Mouse (Mus musculus) embryonic facial prominence, embryonic 15.5 days (tissue): ENCODE measurements at regions not wholly inside any gene's neighbourhood (a gene's known extent, or its start where the extent isn't known, plus 50 kb on each side); places are given as distances from the start of the nearest gene placed in this dataset.

ENCODE experiments used
- ATAC-seq: fragments of 200-750 bp; cut with Nextera tagmentation; 2 replicates; pipeline ENCODE4 v1.8.0; 2017; ENCODE audit warnings: low read depth, moderate TSS enrichment; ENCODE audit not compliant: insufficient number of reproducible peaks, low FRiP score, low TSS enrichment
- H3K27ac ChIP-seq: fragments of 300-500 bp; sonication (generic); replicated peaks from 2 replicates; pipeline ENCODE4 v1.5.1; 2015; ENCODE audit warnings: mild to moderate bottlenecking, inconsistent platforms
- H3K27me3 ChIP-seq: fragments of 300-500 bp; sonication (generic); 2 replicates; pipeline ENCODE4 v1.6.1; 2015; ENCODE audit warnings: inconsistent platforms
- H3K36me3 ChIP-seq: fragments of 300-500 bp; sonication (generic); 2 replicates; pipeline ENCODE4 v1.6.1; 2015; ENCODE audit warnings: mild to moderate bottlenecking, inconsistent platforms
- H3K4me1 ChIP-seq: fragments of 300-500 bp; sonication (generic); 2 replicates; pipeline ENCODE4 v1.6.1; 2015; ENCODE audit warnings: inconsistent platforms
- H3K4me2 ChIP-seq: fragments of 300-500 bp; sonication (generic); replicated peaks from 2 replicates; pipeline ENCODE4 v1.6.1; 2015; ENCODE audit warnings: mild to moderate bottlenecking, inconsistent platforms
- H3K4me3 ChIP-seq: fragments of 300-500 bp; sonication (generic); replicated peaks from 2 replicates; pipeline ENCODE4 v1.5.1; 2015; ENCODE audit warnings: mild to moderate bottlenecking, inconsistent platforms
- H3K9ac ChIP-seq: fragments of 300-500 bp; sonication (generic); 2 replicates; pipeline ENCODE4 v1.6.1; 2015; ENCODE audit warnings: inconsistent platforms
- H3K9me3 ChIP-seq: fragments of 300-500 bp; sonication (generic); replicated peaks from 2 replicates; pipeline ENCODE4 v1.6.1; 2016; ENCODE audit warnings: inconsistent platforms
- WGBS: fragments of 180-500 bp; shearing (Covaris S2); methylation state at CpG from one replicate; pipeline ENCODE4 v1.1.7; 2015; 5-methylcytosine and 5-hydroxymethylcytosine counted together

DNA sequence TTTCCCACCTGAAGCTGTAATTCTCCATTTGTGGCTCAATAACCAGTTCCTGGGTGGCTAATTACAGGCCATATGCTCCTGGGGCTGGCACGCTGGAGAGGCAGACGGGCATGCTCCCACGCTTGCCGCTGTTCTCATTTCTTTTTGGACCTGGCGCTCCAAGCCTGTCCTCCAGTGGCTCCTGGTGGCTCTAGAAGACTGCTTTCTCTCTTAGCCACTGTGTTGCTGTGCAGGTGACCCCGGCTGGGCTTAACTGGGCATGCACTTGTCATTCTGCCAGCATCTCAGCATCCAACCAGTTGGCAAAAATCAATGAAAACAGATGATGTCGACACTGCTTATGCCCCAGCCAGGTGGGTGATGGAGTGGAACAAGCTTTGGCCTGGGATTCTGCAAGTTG lies 1944.6 kb upstream of the Lrrc6 start:
- 88% methylated on average over 7 of the region's 7 CpGs for WGBS
- ATAC-seq: no peak
- Histone ChIP-seq H3K9ac (no peak overlapping the region), H3K4me3 (no peak overlapping the region), H3K4me1 (no peaks in the 10 kb centered on the region), H3K36me3 (no peaks in the 10 kb centered on the region), H3K27ac (no peak overlapping the region), H3K27me3 (no peaks in the 10 kb centered on the region), H3K9me3 (no peaks in the 10 kb centered on the region), H3K4me2 (no peak overlapping the region)

DNA sequence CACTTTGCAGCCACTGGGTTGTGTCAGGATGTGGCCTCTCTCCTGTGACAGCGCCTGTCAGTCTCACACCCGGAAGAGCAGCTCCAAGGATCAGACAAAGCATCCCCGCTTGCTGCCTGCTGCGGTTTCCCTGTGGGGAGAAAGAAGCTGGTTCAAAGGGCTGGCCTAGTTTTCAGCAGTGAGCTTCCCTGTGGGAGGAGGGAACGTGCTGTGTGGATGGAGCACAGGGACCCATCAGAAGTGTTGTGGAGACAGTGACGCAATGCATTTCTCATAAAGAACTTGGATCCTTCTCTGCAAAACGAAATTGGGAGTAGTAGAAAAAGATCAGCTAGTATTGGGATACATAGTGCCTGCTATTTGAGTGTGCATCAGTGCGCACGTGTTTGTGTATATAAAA lies 1939.9 kb upstream of the Lrrc6 start:
- Histone ChIP-seq H3K4me1 (no peaks in the 10 kb centered on the region), H3K9me3 (no peaks in the 10 kb centered on the region), H3K27ac (no peak overlapping the region), H3K4me3 (no peak overlapping the region), H3K9ac (no peak overlapping the region), H3K4me2 (no peak overlapping the region), H3K36me3 (no peaks in the 10 kb centered on the region), H3K27me3 (no peaks in the 10 kb centered on the region)
- no peak for ATAC-seq
- WGBS: 53% methylated on average over 9 of the region's 9 CpGs

DNA sequence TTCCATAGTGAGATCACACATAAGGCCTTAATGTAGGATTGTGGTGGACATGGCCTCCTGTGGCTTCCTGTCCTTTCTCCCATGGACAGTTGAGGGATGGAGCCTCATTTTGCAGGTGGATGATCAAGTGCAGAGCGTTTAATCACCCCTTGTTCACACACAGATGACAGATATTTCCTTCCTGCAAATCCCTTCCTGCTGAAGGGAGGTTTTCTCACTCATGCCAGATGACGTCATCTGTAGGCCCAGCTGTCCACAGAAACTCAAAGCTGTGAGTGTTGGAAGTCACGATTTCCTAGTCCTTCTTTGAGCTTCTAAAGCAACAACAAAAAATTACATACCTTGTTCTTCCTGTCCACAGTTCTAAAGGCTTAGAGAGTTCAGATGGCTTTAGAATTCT lies 1935.3 kb upstream of the Lrrc6 start:
- H3K9me3 ChIP-seq: no peaks in the 10 kb centered on the region
- no peaks in the 10 kb centered on the region for H3K27me3 ChIP-seq
- H3K27ac ChIP-seq: no peak overlapping the region
- no peak overlapping the region for H3K9ac ChIP-seq
- H3K36me3 ChIP-seq: no peaks in the 10 kb centered on the region
- no peaks in the 10 kb centered on the region for H3K4me1 ChIP-seq
- 49% methylated on average over 3 of the region's 3 CpGs for WGBS
- H3K4me3 ChIP-seq: no peak overlapping the region
- no peak overlapping the region for H3K4me2 ChIP-seq
- no peak for ATAC-seq

GRCm38 (mm10) chr15:68431251-68431650 lies 1930.5 kb upstream of the Lrrc6 start:
- ATAC-seq: no peak
- WGBS: 60% methylated on average over 2 of the region's 2 CpGs

DNA sequence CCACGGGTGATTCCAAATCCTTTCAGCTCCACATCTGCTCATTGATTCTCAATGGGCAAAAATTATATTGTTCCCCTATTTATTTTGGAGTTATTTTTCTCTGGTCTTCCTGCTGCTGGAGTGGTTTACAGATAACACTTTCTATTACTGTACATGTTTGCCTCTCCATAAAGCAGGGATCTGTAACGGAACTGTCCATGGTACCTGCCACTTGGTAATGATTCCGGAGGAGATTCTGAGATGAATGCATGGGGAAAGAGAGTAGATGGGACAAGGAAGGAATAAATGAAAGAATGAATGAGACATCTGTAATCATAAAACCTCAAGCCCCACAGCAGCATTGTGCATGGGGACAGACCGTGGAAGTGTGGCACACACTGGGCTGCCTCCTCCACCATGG lies 1929.8 kb upstream of the Lrrc6 start:
- no peak overlapping the region for H3K27ac ChIP-seq
- H3K9me3 ChIP-seq: no peaks in the 10 kb centered on the region
- no peak overlapping the region for H3K4me3 ChIP-seq
- WGBS: 66% methylated on average over 4 of the region's 4 CpGs
- H3K36me3 ChIP-seq: no peaks in the 10 kb centered on the region
- ATAC-seq: no peak
- H3K4me1 ChIP-seq: no peaks in the 10 kb centered on the region
- no peak overlapping the region for H3K4me2 ChIP-seq
- no peaks in the 10 kb centered on the region for H3K27me3 ChIP-seq
- no peak overlapping the region for H3K9ac ChIP-seq

More at GRCm38 (mm10) chr15:68431251-68431650, 1930.5 kb upstream of the Lrrc6 start:
- Histone ChIP-seq H3K4me3 (no peak overlapping the region), H3K36me3 (no peaks in the 10 kb centered on the region), H3K9ac (no peak overlapping the region), H3K27ac (no peak overlapping the region), H3K4me1 (no peaks in the 10 kb centered on the region), H3K9me3 (no peaks in the 10 kb centered on the region), H3K27me3 (no peaks in the 10 kb centered on the region), H3K4me2 (no peak overlapping the region)

- Histone ChIP-seq H3K4me1 (no peaks in the 10 kb centered on the region), H3K4me2 (no peak overlapping the region), H3K9me3 (no peaks in the 10 kb centered on the region), H3K27ac (no peak overlapping the region), H3K4me3 (no peak overlapping the region), H3K36me3 (no peaks in the 10 kb centered on the region), H3K27me3 (no peaks in the 10 kb centered on the region), H3K9ac (no peak overlapping the region)
- ATAC-seq: no peak
- WGBS: 13% methylated on average over 6 of the region's 6 CpGs
Measured at GRCm38 (mm10) chr15:68428444-68429228, 1927.9 kb upstream of the Lrrc6 start.

GRCm38 (mm10) chr15:68417142-68417541 lies 1916.4 kb upstream of the Lrrc6 start:
- no peak overlapping the region for H3K9ac ChIP-seq
- no peaks in the 10 kb centered on the region for H3K9me3 ChIP-seq
- H3K4me3 ChIP-seq: no peak overlapping the region
- no peak overlapping the region for H3K27ac ChIP-seq
- ATAC-seq: no peak
- no peak overlapping the region for H3K4me2 ChIP-seq
- no peaks in the 10 kb centered on the region for H3K4me1 ChIP-seq
- H3K36me3 ChIP-seq: no peaks in the 10 kb centered on the region
- H3K27me3 ChIP-seq: no peaks in the 10 kb centered on the region
- 15% methylated on average over 1 of the region's 1 CpGs for WGBS

DNA sequence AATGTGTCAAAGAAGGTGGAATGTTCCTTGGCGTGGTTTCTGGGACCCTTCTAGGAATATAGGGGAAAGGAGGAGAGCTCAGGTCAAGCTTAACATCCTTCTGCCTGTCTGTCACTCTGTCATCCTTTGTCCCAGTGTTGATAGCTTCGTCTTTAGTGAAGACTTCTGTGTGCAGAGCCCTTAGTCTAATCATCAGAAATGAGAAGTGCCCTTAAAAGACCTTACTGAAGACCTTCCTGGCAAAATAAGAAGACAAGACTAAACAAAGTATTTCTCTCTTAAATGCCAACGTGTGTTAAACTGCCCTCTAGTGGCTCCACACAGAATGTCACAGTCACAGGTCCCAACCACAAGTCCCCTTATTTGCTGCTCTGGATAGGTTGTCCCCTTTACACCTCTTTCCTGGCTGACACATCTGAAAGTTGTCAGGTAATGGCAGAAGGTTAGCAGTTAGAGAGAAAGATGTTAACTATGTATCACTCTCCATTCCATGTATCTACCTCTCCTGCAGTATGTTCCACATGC lies 1914.8 kb upstream of the Lrrc6 start:
- 23% methylated on average over 3 of the region's 3 CpGs for WGBS
- Histone ChIP-seq H3K4me3 (no peak overlapping the region), H3K27me3 (no peaks in the 10 kb centered on the region), H3K9me3 (no peaks in the 10 kb centered on the region), H3K4me1 (no peaks in the 10 kb centered on the region), H3K9ac (no peak overlapping the region), H3K27ac (no peak overlapping the region), H3K36me3 (no peaks in the 10 kb centered on the region), H3K4me2 (no peak overlapping the region)
- no peak for ATAC-seq

GRCm38 (mm10) chr15:68414047-68414446 lies 1913.3 kb upstream of the Lrrc6 start:
- H3K36me3 ChIP-seq: no peaks in the 10 kb centered on the region
- H3K4me3 ChIP-seq: no peak overlapping the region
- ATAC-seq: no peak
- no peaks in the 10 kb centered on the region for H3K9me3 ChIP-seq
- 53% methylated on average over 4 of the region's 4 CpGs for WGBS
- H3K9ac ChIP-seq: no peak overlapping the region
- no peak overlapping the region for H3K4me2 ChIP-seq
- H3K27me3 ChIP-seq: no peaks in the 10 kb centered on the region
- no peak overlapping the region for H3K27ac ChIP-seq
- H3K4me1 ChIP-seq: no peaks in the 10 kb centered on the region

GRCm38 (mm10) chr15:68412697-68413096 lies 1912.0 kb upstream of the Lrrc6 start:
- H3K36me3 ChIP-seq: no peaks in the 10 kb centered on the region
- H3K27me3 ChIP-seq: no peaks in the 10 kb centered on the region
- H3K4me2 ChIP-seq: no peak overlapping the region
- H3K9me3 ChIP-seq: no peaks in the 10 kb centered on the region
- 82% methylated on average over 2 of the region's 2 CpGs for WGBS
- no peak overlapping the region for H3K4me3 ChIP-seq
- no peaks in the 10 kb centered on the region for H3K4me1 ChIP-seq
- H3K27ac ChIP-seq: no peak overlapping the region
- ATAC-seq: no peak
- no peak overlapping the region for H3K9ac ChIP-seq

DNA sequence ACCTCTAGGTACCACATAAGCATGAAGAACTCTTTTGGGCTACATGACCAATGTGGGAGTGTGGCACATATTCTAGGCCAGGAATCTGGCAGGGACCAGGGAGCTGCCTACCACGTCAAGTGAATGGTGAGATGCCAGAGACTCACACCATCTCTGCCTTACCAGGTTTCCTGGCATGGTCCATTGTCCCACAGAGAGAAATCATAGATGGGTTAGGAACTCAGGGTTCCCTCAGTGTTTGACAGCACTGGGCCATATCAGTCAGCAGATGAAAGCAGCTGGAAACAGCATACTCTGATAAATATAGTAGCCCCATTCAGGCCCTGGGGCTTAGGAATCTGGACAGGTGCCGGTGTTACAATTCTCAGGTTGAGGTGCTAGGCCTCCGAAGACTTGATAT lies 1911.4 kb upstream of the Lrrc6 start:
- H3K4me1 ChIP-seq: no peaks in the 10 kb centered on the region
- ATAC-seq: no peak
- WGBS: 80% methylated on average over 3 of the region's 3 CpGs
- no peak overlapping the region for H3K9ac ChIP-seq
- no peaks in the 10 kb centered on the region for H3K9me3 ChIP-seq
- no peaks in the 10 kb centered on the region for H3K27me3 ChIP-seq
- H3K36me3 ChIP-seq: no peaks in the 10 kb centered on the region
- H3K4me2 ChIP-seq: no peak overlapping the region
- H3K4me3 ChIP-seq: no peak overlapping the region
- H3K27ac ChIP-seq: no peak overlapping the region

GRCm38 (mm10) chr15:68403554-68404070 lies 1902.9 kb upstream of the Lrrc6 start:
- H3K27ac ChIP-seq: no peak overlapping the region
- H3K27me3 ChIP-seq: no peaks in the 10 kb centered on the region
- no peaks in the 10 kb centered on the region for H3K36me3 ChIP-seq
- ATAC-seq: no peak
- WGBS: 79% methylated on average over 3 of the region's 3 CpGs
- H3K9ac ChIP-seq: no peak overlapping the region
- H3K4me2 ChIP-seq: no peak overlapping the region
- H3K9me3 ChIP-seq: no peaks in the 10 kb centered on the region
- no peak overlapping the region for H3K4me3 ChIP-seq
- no peaks in the 10 kb centered on the region for H3K4me1 ChIP-seq
